Mouse (Mus musculus) 3134 (cell line): Measurements from ENCODE around the gene Ccdc62.

ENCODE experiments used
- DNase-seq: peaks from one replicate; pipeline ENCODE4 v3.0.0-alpha.2; 2011; ENCODE audit warnings: low spot score; ENCODE audit not compliant: insufficient read length; ENCODE audit errors: extremely low read depth

The Ccdc62 gene

DNA sequence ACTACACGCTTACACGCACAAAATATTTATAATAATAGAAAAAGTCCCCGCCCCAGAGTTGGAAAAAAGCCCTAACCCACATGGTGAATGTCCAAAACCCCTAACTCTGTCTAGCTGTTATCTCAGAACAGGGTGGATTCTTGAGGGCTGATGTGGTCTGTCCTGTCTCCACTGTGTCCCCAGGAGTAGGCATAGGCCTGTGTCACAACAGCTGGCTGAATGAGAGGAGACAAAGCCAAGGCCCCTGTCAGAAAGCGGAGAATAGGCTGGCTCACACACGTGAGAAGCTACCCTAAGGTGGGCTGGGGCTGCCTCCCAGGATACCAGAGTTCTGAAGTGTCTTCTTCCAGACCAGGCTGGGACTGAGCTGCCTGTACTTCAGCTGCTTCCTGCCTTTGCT, 47.7 kb downstream of the Ccdc62 start:
- no peak for DNase-seq

- DNase-seq: no peak
These were observed 48.9 kb downstream of the Ccdc62 start for GRCm38 (mm10) chr5:123979221-123979979.

DNA sequence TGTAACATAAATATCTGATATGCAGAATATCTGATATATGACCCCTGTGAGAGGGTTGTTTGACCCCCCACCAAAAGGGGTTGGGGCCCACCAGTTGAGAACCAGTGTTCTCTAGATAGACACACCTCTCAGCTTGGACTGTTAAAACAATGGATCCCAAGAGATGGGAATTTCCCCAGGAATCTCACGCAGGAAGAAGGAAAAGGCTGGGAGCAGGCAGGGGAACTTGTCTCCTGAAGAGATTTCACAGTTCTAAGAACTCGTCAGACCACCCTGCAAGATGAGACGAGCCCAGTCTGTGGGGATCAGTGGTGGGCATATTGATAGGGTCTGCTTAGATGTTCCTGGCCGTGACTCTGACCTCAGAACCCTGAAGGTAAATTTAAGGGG, 49.5 kb downstream of the Ccdc62 start:
- DNase-seq: no peak

- DNase-seq: peak; percentile 79
These were observed 50.2 kb downstream of the Ccdc62 start for GRCm38 (mm10) chr5:123980521-123981249.

DNA sequence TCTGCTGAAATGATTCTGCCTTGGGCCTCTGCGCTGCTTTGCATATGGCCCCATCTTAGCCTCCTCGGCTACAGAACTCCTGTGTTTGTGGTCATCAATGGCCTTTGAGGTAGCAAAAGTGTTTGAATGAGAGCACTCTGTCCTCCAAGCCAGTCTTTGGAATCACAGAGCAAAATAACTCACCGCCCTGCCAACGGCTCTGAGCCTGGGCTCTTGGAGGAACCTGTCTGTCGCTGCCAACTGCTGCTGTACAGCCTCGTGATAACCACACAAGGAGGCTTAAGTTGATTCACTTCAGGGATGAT, 50.7 kb downstream of the Ccdc62 start:
- no peak for DNase-seq

- DNase-seq: no peak
These were observed 52.4 kb downstream of the Ccdc62 start for GRCm38 (mm10) chr5:123982838-123983237.

DNA sequence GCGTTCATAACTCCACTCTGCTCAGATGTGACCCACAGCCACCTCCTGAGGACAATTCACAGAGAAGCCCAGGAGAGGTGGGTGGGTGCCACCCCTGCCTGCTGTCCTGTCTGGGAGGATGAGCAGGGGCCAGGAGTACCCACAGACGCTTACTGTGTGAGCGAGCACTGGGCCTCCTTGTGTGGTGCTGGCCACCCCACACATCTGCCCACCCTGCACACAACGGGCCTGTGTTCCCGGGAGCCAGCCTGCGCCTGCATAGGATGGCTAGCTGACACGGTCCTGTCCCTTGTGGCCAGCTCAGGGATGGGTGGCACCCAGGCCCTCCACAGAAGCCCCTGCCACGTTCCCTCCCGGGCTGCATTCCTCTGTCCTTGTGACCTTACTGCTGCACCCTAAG, 55.0 kb downstream of the Ccdc62 start:
- no peak for DNase-seq

DNA sequence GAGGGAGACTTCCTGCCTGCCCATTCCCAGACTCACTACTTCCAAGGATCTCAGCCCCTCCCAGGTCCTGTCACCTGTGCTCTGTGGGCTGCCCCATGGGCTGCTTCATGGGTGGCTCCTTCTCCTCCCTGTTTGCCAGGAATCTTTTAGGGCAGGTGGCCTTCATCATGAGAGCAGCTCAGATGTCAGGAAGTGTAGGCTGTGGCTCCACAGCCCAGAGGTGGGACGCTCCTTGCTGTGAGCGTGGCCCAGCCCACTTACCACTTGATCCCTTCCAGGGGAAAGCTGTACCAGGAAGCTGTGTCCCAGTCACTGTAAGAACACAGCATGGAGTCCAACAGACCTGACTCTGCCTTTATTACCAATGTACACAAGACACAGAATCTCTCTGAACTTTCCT, 56.4 kb downstream of the Ccdc62 start:
- DNase-seq: no peak

GRCm38 (mm10) chr5:123987511-123987910, 57.0 kb downstream of the Ccdc62 start:
- no peak for DNase-seq

- DNase-seq: no peak
These were observed 59.7 kb downstream of the Ccdc62 start for GRCm38 (mm10) chr5:123989941-123990885.

DNA sequence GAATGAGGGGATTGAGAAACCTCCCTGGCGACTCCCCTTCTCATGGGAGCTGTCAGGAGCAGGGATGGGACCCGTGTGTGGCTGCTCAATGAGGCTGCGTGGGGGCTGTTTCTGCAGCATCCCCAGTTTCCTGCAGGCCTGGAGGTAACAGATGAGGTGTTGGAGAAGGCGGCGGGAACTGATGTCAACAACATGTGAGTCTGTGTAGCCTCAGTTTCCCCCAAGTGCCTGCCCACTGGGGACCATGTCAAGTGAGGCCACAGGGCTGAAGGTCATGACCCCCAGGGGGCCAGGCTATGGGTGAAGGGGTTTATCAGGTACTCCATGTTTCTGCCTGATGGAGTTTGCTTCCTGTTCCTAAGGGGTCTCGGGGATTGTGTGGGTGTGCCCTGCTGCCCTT, 60.8 kb downstream of the Ccdc62 start:
- no peak for DNase-seq

DNA sequence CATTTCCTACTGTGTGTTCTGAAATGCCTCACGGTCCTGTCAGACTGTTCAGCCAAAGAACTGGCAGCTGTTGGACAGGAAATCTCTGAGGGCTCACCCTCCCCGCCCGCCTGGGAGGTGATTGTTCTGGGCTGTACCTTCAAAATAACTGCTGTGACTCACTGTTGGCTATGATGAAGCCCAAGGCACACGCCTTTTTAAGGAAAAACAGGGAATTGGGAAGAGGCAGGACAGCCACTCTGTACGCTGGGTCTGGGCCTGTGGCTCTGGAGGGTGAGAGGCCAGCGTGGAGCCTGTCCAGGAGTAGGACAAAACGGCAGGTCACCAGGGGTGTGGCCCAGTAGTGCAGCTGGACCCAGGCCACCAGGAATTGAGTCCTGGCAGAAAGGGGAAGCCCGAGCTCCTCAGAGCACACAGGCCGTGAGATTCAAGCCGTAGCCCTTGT, 61.7 kb downstream of the Ccdc62 start:
- DNase-seq: peak; percentile 85

GRCm38 (mm10) chr5:123992794-123993193, 62.3 kb downstream of the Ccdc62 start:
- DNase-seq: peak; percentile 55

DNA sequence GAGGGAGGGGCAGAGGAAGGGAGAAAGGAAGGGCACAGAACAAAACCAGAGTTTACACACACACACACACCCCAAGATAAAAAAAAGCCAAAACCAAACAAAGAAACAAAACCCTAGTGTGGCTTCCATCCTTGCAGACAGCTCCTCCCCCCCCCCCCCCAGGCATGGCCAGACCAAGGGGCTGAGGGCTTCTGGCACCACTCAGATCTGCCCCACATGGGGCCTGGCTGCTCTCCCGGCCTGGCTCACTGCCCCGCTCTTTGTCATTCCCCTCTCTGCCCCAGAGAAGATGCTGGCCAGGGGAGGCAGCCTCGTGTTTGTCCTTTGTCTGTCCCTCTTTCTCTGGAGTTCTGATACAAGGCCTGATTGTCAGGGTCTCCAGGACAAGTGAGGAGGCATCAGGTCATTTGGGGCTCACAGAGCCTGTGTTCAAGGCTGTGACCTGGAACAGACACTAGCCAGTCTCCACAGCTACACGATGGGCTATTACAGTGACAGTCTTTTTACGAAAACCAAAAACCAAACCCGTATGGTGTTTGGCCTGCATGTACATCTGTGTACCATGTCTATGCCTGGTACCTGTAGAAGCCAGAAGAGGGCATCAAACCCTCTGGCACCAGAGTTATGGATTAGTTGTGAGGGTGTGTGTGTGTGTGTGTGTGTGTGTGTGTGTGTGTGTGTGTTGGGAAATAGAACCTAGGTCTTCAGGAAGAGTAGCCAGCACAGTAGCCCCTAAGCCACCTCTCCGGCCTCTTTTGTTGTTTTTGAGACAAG, 63.0 kb downstream of the Ccdc62 start:
- DNase-seq: no peak

- DNase-seq: no peak
These were observed 64.0 kb downstream of the Ccdc62 start for GRCm38 (mm10) chr5:123994468-123994867.

DNA sequence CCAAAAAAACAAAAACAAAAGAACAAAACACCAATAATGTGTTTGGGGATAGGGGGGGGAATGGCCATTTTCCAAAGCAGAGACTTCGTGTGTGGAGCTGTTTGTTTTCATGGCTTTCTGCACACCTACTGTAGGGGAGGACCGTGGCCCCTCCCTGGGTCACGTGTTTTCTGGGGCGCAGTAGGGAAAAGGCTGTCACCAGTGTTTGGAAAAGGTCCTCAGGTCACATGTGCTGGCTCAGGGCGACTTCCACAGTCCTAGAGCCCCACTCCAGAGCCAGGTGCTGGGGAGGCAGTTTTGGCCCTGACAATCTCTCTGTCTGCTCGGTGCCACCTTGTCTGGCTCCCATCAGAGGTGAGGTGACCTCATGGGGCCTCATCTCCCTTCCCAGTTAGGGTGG, 64.9 kb downstream of the Ccdc62 start:
- DNase-seq: no peak

DNA sequence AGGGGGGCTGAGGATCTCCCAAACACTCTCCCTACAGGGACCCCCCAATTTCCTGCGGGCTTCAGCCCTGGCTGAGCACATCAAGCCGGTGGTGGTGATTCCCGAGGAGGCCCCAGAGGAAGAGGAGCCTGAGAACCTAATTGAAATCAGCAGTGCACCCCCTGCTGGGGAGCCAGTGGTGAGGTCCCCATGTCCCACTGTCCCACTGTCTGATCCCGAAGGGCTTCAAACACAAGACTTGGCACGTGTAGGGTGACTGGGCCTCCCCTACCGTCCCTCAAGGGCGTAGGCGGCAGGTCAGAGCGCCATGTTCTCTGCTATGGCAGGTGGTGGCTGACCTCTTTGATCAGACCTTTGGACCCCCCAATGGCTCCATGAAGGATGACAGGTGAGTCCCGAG, 65.7 kb downstream of the Ccdc62 start:
- no peak for DNase-seq

- DNase-seq: no peak
These were observed 66.2 kb downstream of the Ccdc62 start for GRCm38 (mm10) chr5:123996695-123997094.

DNA sequence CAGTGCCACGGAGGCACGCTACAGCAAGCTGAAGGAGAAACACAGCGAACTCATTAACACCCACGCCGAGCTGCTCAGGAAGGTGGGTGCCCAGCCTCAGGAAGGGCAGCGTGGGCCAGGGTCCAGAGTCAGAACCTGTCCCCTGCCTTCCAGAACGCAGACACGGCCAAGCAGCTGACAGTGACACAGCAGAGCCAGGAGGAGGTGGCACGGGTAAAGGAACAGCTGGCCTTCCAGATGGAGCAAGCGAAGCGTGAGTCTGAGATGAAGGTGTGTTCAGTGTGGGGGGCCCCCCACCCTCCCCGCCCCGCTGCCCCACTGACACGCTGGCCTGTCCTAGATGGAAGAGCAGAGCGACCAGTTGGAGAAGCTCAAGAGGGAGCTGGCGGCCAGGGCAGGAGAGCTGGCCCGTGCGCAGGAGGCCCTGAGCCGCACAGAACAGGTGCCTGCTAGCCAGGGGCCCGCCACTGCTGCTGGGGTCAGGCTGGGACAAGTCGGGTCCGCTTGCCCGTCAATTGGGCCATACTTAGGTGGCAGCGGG, 66.8 kb downstream of the Ccdc62 start:
- no peak for DNase-seq

DNA sequence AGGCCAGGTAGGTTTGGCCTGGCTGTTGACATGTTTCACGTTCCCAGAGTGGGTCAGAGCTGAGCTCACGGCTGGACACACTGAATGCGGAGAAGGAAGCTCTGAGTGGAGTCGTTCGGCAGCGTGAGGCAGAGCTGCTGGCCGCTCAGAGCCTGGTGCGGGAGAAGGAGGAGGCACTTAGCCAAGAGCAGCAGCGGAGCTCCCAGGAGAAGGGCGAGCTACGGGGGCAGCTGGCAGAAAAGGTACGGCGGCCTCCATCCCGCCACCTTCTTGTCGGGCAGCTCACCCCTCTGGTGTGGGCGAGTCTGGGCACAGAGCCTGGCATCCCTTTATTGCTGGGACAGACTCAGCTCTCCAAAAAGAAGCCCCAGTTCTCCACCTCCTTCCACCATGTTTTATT, 67.3 kb downstream of the Ccdc62 start:
- DNase-seq: no peak
